12 mouse cellular contexts compared by ENCODE assay signal in the genomic region with DNA sequence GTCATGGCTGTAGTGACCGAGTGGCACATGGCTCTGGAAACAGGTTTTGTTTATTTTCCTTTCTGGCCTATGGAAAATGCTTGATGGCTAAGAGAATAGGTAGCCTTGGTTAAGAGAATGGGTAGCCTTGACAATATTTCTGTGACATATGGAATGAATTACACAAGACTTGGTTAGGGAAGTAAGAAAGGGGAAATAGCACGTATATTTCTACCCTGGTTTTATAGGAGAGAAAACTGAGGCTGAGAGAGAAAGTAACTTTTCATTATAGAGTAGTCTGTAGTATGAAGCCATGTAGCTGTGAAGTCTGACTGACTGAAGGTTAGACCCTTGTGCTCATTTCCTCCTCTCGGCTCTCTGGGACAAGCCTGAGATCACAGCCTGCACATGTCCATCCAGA.
"Had no signal": no experiment of that assay in that cellular context is flagged by ENCODE, and none has a peak within 500 bp of the region (broad histone marks: within the 10 kb centered on the region; RNA-seq: fewer than 3 reads in every experiment).

No protein-coding gene starts in this region.

- H3K4me1 ChIP-seq: liver, embryonic 15.5 days; midbrain, embryonic 13.5 days; stomach, embryonic 15.5 days had no signal

- H3K36me3 ChIP-seq: limb, embryonic 10.5 days; stomach, embryonic 15.5 days had no signal

- H3K9me3 ChIP-seq: limb, embryonic 10.5 days; liver, embryonic 15.5 days; midbrain, embryonic 13.5 days; stomach, embryonic 15.5 days had no signal

- DNase-seq: kidney, postnatal 10 days; kidney, postnatal 4 days; lung, postnatal 10 days; right cerebral cortex, postnatal 14 days; thymus, postnatal 36 days had no signal

- H3K27me3 ChIP-seq: liver, embryonic 15.5 days; midbrain, embryonic 13.5 days; stomach, embryonic 15.5 days had no signal

- H3K27ac ChIP-seq: left cerebral cortex, adult 2 months; liver, embryonic 15.5 days; macrophage; midbrain, embryonic 13.5 days; stomach, embryonic 15.5 days had no signal

- H3K9ac ChIP-seq: liver, embryonic 15.5 days; midbrain, embryonic 13.5 days; stomach, embryonic 15.5 days had no signal

- ATAC-seq: midbrain, embryonic 13.5 days had no signal

- H3K4me3 ChIP-seq: left cerebral cortex, adult 2 months; limb, embryonic 10.5 days; liver, embryonic 15.5 days; midbrain, embryonic 13.5 days; stomach, embryonic 15.5 days had no signal

- H3K4me2 ChIP-seq: liver, embryonic 11.5 days; liver, embryonic 15.5 days; midbrain, embryonic 13.5 days; stomach, embryonic 15.5 days had no signal
